Mouse (Mus musculus): ENCODE data around the gene Atf6b.
A peak's percentile ranks its signal among the peaks of the same experiment; 100 is the strongest.

The Atf6b gene

GRCm38 (mm10) chr17:34699575-34700408 is 52.8 kb downstream of the Atf6b start:
- DNase-seq (ENCODE audit: low spot score in 2 of 2) = peak; percentile 80 to 84

- DNase-seq (ENCODE audit: low spot score in 2 of 2) = peak; percentile 38 to 60
Measured at GRCm38 (mm10) chr17:34700671-34701071, 53.7 kb downstream of the Atf6b start.
